Mouse (Mus musculus) inflammation-experienced regulatory T-cells, adult 6 months (primary cell): ENCODE data around the gene Cnn1. TPM values are rescaled to one million over a fixed set of nuclear protein-coding genes. Genes with fewer than 3 reads are reported as not detected.
"Not testable (repeated sequence)": the region's sequence is repeated elsewhere in the genome, so short reads cannot be mapped to it uniquely, and the experiment has no call there.

Experiments
- ATAC-seq: one replicate; pipeline ENCODE4 v1.8.0; 2017
- polyA plus RNA-seq, 3 experiments: library from polyadenylated mRNA; unstranded; fragments of 100-300 nt; shearing (Covaris generic); gene quantifications; one replicate each; pipeline ENCODE4 v1.2.1; 2017

Gene Cnn1
- polyA plus RNA-seq, result under 1 TPM; 0.20 to 0.36 (median 0.32) TPM

DNA sequence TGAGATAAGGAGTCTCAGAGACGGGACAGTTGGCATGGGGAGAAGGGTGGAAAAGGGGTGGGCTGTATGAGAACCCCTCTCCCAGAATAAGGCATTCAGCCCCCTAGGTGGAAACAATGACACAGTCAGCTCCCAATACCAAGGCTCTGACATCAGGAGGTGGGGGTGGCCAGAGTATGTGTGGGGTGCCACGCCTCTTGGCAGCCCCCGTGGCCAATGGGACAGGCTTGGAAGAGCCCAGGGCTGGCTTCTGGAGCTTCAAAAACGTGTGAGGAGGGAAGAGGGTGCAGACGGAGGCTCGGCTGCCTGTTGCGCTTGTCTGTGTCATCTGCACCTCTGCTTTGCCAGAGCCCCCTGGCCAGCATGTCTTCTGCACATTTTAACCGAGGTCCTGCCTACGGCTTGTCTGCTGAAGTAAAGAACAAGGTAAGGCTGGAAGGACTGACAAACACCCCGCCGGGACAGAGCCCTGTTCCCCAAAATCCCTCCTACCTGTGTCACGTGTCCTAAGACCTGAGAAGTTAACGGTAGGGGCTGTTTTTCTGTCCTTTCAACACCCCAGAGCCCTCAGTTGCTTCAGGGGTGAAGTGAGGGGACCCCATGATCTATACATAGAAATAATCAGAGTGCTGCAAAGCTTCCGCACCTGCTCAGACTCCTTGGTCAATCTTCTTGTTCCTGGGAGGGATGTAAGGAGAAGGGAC lies at the start of gene Cnn1:
TSS of gene Cnn1 (plus strand) at position 224 of the 704 bp plus-strand sequence.
- ATAC-seq, result no peak

DNA sequence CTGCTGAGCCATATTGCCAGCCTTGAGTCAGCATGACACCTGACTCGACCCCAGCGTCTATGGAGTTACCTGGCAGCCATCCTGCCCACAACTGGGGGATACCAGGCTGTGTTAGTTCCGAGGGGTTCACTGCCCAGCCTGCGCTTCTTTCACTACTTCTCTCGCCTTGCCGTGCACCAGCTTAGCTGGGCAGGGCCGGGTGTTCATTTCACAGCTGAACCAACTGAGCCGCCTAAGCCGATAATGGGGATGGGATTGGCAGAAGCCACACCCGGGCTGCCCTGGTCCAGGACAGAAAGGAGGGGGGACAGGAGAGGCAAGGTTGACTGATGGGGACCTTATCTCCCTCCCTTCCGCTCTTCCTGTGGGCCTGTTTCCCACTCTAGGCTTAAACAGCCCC lies 49.7 kb upstream of the Cnn1 start:
- ATAC-seq, result no peak

DNA sequence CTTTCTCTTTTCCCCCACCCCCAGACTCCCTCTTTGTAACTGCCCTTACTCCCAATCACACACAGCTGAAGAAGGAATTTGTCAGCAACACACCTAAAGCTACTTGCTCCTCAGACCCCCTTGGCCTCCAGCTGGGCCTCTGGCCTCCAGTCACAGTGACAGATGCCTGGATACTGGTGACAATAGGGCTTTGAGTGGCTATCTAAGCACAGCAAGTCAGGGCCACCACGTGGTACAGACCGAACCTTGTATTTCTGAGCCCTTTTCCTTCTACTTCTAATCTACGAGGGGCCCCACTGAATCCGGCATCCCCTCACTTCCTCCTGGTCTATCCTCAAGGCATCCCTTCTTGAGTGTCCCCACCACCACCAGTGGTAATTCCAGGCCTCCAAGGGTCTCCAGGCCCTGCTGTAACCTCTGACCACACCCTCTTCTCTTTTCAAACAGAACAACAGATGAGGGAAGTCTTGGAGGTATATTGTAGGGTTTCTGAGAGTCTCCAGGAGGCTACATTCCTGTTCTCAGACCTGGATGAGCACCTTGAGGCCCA lies 49.2 kb upstream of the Cnn1 start:
- no peak for ATAC-seq

DNA sequence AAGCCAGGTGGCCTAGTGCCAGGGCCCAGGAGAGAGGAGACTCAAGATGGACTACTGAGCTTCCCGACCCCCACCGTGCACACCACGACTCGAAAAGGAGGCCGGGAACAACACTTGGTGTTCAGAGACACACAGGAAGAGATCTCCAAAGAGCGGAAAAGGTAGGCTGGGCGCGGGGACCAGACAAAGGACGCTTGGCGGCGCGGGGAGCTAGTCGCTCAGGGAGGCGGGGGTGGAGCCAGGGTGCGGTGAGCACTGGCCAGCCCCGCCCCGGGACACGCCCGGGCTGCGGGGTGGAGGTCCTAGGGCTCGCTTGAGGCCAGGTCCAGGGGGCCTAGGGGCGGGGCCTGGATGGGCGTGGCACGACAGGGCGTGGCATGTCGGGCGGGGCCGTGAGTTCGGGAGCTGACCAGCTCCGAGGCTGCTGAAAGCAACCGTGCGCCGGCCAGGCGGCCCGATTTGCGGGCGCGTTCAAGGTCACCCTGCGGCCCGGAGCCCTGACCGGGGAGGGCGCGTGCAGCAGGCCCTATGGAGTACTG lies 48.6 kb upstream of the Cnn1 start:
- peak; percentile 6 for ATAC-seq

DNA sequence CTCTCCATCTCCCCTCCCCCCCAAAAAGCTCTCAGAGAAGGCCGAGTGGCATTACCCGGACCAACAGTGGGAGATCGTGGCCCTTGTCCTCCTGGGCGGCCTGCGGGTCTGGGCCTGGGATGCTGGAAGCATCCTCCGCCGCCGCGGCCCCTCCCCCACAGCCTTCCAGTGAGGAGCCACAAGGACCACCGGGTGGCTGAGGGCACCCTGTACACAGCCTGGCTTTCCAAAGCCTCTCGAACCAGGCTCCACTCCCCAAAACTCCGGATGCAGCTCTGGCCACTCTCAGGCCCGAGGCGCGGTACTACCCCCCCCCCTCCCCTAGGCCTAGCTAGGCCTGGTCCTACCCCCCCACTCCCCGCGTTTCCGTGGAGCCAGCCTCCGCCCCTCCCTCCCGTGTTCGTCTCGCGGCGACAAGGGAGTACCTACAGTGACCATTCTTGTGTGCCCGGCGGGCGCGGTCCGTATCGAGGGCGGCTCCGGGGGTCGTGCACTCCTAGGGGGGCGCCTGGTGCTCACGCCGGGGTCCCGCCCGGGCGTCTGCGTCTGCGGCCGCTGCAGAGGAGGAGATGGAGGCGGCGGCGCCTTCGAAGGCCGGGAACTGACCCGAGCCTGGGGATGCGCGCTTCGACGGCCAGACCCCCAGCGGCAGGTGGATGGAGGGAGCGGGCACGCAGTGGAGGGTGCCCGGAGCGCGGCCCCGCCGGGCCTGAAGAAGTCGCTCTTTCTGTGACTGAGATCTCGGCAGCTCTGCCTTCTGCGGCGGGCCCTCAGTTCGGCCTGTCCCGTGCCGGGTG lies 47.7 kb upstream of the Cnn1 start:
- ATAC-seq, result no peak

DNA sequence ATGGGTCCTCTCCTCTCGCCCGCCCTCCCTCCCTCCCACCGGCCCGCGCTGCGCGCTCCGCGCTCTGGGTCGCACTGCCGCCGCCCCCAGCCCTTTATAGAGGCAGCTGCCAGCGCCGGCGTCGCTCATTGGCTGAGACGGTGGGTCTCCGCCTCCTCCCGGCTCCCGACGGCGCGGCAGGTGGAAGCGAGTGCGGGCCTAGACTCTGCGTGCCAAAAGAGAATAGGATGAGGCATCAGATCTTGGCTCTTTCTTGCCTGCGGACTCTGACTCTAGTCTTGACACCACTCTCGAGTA lies 47.1 kb upstream of the Cnn1 start, which contains the start of gene Elavl3:
TSS of gene Elavl3 (minus strand) at position 66 of the 297 bp plus-strand sequence.
- ATAC-seq, result no peak

DNA sequence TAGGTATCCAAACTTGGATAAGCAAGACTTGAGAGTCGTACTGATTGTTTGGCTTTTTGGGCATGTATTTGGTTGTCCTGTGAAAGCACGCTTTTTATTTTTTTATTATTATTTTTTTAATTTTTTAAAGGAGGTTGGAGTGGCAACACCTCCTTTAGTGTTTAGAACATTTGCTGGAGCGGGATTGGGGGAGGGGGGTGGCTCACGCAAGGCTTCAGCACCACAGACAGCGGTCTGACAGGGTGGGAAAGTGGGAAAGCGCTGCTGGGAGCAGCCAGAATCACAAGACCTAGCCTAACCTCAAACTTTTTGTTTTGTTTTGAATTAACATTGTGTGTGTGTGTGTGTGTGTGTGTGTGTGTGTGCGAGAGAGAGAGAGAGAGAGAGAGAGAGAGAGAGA lies 45.4 kb upstream of the Cnn1 start:
- ATAC-seq, result no peak

DNA sequence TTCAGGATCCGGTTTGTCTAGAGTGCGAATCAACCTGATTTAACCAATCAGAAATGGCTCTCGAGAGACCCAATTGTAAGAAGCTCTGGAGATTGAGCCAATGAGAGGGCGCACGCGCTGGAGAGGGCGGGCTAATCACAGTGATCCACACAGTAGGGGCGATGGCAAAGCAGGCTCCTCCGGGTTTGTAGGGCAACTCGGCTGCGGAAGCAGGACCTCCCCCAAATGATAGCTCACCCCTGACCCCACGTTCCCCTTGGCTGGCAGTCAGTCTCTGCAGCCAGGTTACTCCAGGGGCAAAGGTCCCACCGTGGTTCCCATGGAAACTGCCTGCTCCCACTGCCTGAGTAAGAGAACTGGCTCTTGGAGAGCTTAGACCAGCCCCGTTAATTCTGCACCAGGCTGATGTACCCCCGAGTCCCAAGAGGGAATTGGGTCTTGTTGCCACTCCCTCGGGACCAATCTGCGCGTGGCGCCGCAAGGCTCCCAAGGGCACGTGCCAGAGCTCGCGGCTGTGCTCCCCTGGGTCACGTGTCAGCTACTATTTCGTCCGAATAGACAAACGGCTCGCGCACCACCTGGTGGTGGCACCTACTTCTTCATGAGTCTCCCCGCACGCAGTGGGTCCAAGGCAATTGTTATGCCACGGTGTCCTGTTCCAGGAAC lies 44.5 kb upstream of the Cnn1 start:
- ATAC-seq, result peak; percentile 69

DNA sequence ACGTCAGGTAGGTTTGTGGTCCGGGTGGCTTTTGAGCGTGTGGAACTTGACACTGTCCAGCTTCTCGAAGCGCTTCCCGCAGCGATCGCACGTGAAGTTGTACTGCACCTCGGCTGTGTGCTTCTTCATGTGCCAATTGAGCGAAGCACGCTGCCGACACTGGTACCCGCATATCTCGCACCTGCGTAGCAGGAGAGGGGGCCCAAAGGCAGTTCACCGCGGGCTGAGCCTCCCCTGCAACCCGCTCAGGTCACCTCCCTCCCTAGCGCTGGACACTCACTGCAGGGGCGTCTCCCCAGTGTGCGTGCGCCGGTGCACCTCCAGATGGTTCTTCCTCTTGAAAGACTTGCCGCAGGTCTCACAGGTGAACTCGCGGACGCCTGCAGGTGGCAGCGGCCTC lies 43.3 kb upstream of the Cnn1 start:
- no peak for ATAC-seq

DNA sequence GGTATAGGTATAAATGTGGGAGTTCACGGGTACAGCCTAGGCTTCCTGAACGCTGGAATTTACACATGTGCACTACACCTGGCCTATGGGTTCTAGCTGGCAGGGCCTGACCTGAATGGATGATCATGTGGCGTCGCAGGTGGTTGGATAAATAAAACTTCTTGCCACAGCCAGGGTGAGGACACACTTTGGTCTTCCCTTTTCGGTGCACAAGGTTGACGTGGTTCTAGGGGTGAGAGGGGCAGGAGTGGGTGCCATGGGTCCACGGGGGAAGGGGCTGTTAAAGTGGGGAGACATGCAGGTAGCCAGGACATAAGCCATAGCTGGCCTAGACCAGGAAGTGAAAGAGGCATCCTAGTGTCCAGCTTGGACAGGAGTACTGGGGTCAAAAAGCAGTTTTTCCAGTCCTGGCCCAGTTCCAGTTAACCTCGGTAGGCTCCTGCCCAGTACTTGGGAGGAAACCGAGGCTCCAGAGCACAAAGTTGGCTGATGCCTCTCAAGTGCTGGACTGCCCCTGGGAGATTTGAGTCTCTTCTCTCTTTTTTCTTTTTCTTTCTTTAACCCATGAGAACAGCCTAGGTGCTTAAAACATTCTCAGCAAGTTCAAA lies 42.6 kb upstream of the Cnn1 start:
- ATAC-seq, result no peak

DNA sequence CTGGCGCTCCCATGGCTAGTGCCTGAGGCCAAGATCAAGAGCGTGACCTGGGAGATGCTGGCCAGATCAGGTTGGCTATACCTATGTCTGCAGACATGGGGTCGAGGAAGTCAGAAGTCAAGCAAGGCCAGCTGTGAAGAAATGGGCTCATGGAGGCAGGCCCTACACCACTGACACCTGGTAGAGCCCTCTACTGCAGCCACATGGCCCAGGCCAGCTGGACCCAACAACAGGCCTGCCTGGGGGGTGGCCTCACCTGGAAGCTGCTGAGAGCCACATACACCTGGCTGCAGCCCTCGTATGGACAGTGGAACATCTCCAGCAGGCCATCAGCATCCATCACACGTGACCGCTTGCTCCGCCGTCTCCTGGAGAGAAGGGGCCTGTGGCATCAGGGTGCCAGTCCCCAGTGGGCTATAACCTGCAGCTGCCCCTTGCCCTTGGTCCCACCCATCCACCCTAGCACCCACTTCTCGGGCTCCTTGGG lies 41.9 kb upstream of the Cnn1 start:
- ATAC-seq, result no peak

DNA sequence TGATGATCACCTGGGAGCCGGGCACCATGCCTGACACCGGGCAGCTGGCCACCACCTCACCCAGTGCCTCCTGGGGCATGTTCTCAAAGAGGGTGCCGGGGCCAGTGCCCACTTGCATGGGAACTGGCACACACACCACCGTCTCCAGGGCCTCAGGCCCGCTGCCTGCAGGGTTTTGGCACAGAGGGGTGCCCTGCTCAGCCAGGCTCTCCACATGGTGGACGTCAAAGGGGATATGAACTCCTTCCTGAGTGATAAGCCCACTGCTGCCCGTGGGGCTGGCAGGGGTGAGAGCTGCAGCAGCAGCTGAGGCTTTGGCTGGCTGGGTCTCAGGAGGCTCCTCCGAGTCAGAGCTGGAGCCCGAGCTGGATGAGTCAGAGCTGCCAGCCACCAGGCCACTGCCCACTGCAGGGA lies 41.0 kb upstream of the Cnn1 start:
- ATAC-seq, result no peak

DNA sequence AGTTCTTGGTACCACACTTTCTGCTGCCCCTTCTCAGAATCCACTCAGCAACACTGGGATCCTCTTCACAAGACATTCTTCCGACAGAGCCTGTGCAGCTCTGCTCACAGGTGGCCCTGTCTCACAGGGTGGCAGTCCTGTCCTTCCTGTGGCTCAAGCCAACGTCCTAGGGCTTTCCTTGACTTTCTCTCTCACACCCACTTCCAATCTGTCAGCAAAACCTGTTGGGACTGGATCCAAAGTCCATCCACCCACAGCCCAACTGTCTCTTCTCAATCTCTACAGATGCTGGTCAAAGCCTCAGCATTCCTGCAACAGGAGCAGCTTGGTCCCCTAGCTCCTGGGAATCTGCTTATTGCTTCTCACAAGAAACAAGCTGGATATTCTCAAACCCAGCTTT lies 37.7 kb upstream of the Cnn1 start:
- no peak for ATAC-seq

DNA sequence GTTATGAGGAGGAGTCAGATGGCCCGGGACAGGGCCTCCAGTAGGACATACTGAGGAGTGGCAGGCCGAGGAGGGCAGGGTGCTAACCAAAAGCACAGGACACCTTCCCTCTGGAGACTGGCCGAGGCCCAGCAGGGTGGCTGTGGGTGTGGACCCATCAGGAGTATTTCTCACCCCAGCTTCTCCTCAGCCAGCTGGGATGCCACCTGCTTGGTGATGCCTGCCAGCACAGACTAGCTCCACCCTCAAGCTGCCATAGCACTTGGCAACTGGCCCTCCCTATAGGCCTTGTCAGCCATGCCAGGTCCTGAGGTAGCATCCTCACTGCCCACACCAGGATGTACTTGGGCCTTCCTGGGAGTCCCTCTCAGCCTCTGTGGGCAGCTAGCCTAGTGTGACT lies 34.7 kb upstream of the Cnn1 start:
- ATAC-seq, result no peak

DNA sequence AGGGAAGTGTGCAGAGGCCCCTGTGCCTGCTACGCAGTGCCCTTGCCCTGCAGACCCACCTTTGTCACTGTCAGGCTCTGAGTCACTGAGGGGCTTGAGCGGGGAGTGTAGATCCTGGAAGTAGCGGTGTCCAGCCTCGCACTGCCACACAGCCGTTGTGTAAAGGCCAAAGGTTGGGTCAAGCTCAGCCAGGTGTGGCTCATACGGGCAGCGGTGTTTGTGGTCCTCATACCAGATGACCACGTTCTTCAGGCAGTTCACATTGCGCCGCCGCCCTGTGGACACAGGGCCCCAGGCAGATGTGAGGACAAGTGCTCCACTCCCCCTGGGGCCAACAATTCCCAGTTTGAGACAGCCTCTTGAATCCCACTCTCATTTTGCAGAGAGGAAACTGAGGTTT lies 33.4 kb upstream of the Cnn1 start:
- ATAC-seq, result no peak

DNA sequence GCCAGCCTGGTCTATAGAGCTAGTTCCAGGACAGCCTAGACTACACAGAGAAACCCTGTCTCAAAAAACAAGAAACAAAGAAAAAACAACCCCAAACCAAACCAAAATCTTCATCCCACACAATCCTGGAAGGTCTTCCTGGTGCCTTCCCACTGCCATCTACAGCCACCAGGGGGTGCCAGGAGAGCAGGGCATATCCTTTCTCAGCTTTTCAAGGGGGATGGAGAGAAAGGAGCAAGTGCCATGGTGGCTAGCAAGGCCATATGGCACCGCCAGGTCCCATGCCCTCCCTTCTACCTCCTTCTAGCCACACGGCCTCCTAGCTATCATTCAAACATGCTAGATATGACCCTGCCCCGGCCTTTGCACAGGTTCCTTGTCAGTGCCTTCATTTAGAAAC lies 32.6 kb upstream of the Cnn1 start:
- ATAC-seq, result no peak

DNA sequence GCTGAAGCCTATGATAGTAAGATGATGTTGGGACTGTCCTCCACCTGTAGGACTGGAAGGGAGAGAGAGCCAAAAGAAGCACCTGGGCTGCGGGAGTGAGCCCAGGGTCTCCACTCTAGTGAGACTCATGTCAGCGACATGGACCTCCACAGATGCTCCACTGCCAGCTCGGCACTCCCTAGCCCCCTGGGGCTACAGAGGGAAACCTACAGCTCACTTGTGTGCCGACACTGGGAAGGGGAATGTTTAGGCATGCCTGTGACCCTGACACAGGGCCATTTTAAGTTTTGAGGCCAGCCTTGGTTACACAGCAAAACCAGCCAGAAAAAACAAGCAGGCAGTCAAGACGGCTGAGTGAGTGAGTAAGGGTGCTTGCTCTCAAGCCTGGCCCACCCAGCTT lies 31.8 kb upstream of the Cnn1 start:
- no peak for ATAC-seq

DNA sequence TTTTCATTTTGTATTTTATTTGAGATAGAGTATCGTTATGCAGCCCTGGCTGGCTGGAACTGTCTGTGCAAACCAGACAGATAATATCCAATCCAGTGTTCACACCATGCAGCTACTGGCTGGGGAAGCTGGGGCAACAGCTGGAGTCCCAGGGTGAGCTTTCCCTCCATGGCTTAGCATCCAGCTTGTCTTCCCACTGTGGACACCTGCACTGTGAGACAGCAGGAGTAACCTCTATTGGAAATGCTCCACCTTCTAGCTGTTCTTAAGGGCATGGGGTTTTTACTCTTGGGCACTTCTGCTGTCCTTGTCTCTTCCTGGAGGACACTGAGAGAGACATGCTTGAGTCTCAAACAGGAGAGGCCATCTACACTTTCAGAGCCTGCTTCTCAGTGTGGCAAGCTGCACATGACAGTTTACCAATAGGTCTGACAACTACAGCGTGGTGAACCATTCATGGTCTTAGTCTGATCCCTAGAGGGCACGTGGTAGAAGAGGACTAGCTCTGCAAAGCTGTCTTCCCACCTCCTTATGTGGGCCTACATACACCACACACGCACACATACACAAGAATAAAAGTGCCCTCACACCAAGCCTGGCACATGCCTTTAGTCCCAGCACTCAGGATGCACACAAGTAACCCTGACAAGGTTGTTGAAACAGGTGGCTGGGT lies 29.0 kb upstream of the Cnn1 start:
- ATAC-seq, result no peak

DNA sequence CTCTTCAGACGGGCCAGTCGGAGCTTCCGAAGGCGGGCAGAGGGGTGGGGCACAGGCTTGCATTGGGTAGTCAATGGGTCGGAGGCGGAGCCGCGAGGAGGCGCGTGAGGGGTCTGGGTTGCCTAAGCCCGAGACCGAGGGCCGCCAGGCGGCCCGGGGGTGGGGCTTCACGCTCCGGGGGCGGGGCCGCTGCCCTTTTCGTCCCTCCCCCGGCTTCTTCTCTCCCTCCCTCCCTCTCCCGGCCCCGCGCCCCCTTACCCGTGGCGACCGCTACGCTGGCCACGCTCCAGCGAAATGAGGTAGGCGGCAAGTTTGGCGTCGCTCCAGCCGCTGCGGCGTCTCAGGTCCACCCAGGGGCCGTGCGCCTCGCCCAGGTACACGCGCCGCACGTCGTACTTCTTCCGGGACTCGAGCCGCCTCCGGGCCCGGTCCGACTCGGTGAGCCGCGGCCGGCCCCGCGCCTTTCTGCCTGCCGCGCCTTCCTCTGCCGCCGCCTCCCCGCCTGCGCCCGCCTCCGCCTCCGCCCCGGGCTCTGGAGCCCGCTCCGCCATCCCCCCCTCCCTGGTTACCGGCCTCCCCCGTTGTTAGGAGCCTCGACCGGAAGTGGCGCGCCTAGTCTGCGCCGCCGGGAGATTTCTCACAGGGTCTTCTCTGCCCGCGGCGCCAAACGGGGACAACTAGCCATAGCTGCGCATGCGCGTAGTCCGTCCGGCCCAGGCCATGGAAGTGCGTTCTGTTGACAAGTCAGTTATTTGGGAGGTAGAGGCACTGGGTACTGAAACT lies 28.0 kb upstream of the Cnn1 start, which contains the start of the genes Gm49318 and Zfp653:
TSS of gene Gm49318 (minus strand) at position 469 of the 783 bp plus-strand sequence.
TSS of gene Zfp653 (minus strand) at position 586 of the 783 bp plus-strand sequence.
- ATAC-seq, result peak; percentile 86

DNA sequence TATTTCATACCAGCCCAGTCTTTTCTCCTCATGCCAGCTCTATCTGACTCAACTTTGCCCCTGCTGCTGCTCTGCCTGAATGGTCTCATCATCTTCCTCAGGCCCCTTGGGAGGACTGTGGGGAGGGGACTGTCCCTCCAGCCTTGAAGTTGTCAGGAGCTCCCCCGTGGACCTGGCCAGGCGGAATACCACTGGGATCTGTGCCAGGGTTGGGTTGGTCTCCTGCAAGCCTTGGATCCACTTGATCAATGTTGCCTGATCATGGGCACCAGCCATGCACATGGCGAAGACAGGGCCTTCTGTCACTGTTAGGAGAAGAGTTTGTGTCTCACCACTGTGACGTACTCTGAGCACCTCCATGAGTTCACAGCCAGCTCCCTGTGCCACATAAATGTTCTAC lies 26.7 kb upstream of the Cnn1 start:
- no peak for ATAC-seq

DNA sequence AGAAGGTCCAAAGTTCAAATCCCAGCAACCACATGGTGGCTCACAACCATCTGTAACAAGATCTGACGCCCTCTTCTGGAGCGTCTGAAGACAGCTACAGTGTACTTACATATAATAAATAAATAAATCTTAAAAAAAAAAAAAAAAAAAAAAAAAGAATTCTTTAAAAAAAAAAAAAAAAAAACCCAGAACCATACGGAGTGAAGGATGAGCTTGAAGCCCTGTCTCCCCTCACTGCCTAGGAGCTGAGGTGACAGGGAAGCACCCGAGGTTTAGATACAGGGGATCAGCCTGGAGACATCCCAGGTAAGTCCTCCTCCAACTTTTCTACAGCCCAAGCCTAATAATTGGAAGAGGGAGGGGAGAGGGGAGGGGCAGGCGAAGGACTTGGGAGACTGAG lies 23.2 kb upstream of the Cnn1 start:
- ATAC-seq, result not testable (repeated sequence)
